Mouse (Mus musculus): ENCODE data around the gene Lexm. TPM values are rescaled to one million over a fixed set of nuclear protein-coding genes. Genes with fewer than 3 reads are reported as not detected.
A peak's percentile ranks its signal among the peaks of the same experiment; 100 is the strongest.

The Lexm gene
- polyA plus RNA-seq, 1 experiment from 2014 or later, result not detected

GRCm38 (mm10) chr4:106630333-106631220, 13.5 kb upstream of the Lexm start:
- H3K27ac ChIP-seq (ENCODE audit: low read length), result peak overlapping the region; percentile 62
- ATAC-seq (ENCODE audit: insufficient read depth, low FRiP score), result peak; percentile 34; the same call in 1 of the 2 replicates
- peaks cover 33% of the 10 kb centered on the region for H3K4me1 ChIP-seq (ENCODE audit: control insufficient read depth, insufficient read depth, low read length)
- H3K4me2 ChIP-seq (ENCODE audit: low read depth, low read length), result no peak overlapping the region
- H3K9ac ChIP-seq (ENCODE audit: low read length), result 0 out of 2 replicates have a peak overlapping the region, but pooled peaks have one; percentile 4
- H3K36me3 ChIP-seq (ENCODE audit: control insufficient read depth, insufficient read depth, low read length), result no peaks in the 10 kb centered on the region
- 24% methylated on average over 14 of the region's 14 CpGs for WGBS
- no peaks in the 10 kb centered on the region for H3K9me3 ChIP-seq (replicated peaks; ENCODE audit: control insufficient read depth, low read length)
- no peaks in the 10 kb centered on the region for H3K27me3 ChIP-seq (ENCODE audit: control insufficient read depth, insufficient read depth, low read length)
- H3K4me3 ChIP-seq (replicated peaks; ENCODE audit: low read length), result no peak overlapping the region

GRCm38 (mm10) chr4:106629374-106629773, 12.3 kb upstream of the Lexm start:
- Histone ChIP-seq H3K4me2 (ENCODE audit: low read depth, low read length) (peak overlapping the region; percentile 6; the same call in 1 of the 2 replicates), H3K4me1 (ENCODE audit: control insufficient read depth, insufficient read depth, low read length) (peaks cover 33% of the 10 kb centered on the region), H3K36me3 (ENCODE audit: control insufficient read depth, insufficient read depth, low read length) (no peaks in the 10 kb centered on the region), H3K4me3 (replicated peaks; ENCODE audit: low read length) (no peak overlapping the region), H3K9ac (ENCODE audit: low read length) (no peak overlapping the region), H3K9me3 (replicated peaks; ENCODE audit: control insufficient read depth, low read length) (no peaks in the 10 kb centered on the region), H3K27me3 (ENCODE audit: control insufficient read depth, insufficient read depth, low read length) (no peaks in the 10 kb centered on the region), H3K27ac (ENCODE audit: low read length) (peak overlapping the region; percentile 78)
- 53% methylated on average over 5 of the region's 5 CpGs for WGBS
- no peak for ATAC-seq (ENCODE audit: insufficient read depth, low FRiP score)

- H3K4me3 ChIP-seq (replicated peaks; ENCODE audit: low read length), result no peak overlapping the region
- no peaks in the 10 kb centered on the region for H3K27me3 ChIP-seq (ENCODE audit: control insufficient read depth, insufficient read depth, low read length)
- 28% methylated on average over 9 of the region's 9 CpGs for WGBS
- ATAC-seq (ENCODE audit: insufficient read depth, low FRiP score), result 0 out of 2 replicates have a peak, but pooled peaks have one; percentile 36
- H3K27ac ChIP-seq (ENCODE audit: low read length), result peak overlapping the region; percentile 78
- H3K4me2 ChIP-seq (ENCODE audit: low read depth, low read length), result peak overlapping the region; percentile 6; the same call in 1 of the 2 replicates
- H3K9ac ChIP-seq (ENCODE audit: low read length), result no peak overlapping the region
- no peaks in the 10 kb centered on the region for H3K36me3 ChIP-seq (ENCODE audit: control insufficient read depth, insufficient read depth, low read length)
- no peaks in the 10 kb centered on the region for H3K9me3 ChIP-seq (replicated peaks; ENCODE audit: control insufficient read depth, low read length)
- H3K4me1 ChIP-seq (ENCODE audit: control insufficient read depth, insufficient read depth, low read length), result peaks cover 33% of the 10 kb centered on the region
Measured at GRCm38 (mm10) chr4:106628650-106629360, 11.8 kb upstream of the Lexm start.

- H3K36me3 ChIP-seq (ENCODE audit: control insufficient read depth, insufficient read depth, low read length), result no peaks in the 10 kb centered on the region
- H3K4me2 ChIP-seq (ENCODE audit: low read depth, low read length), result no peak overlapping the region
- no peak overlapping the region for H3K9ac ChIP-seq (ENCODE audit: low read length)
- peaks cover 28% of the 10 kb centered on the region for H3K4me1 ChIP-seq (ENCODE audit: control insufficient read depth, insufficient read depth, low read length)
- WGBS, result 81% methylated on average over 5 of the region's 5 CpGs
- H3K27me3 ChIP-seq (ENCODE audit: control insufficient read depth, insufficient read depth, low read length), result peaks cover 9% of the 10 kb centered on the region; the same call in 1 of the 2 replicates
- H3K27ac ChIP-seq (ENCODE audit: low read length), result no peak overlapping the region
- no peak overlapping the region for H3K4me3 ChIP-seq (replicated peaks; ENCODE audit: low read length)
- H3K9me3 ChIP-seq (replicated peaks; ENCODE audit: control insufficient read depth, low read length), result no peaks in the 10 kb centered on the region
- no peak for ATAC-seq (ENCODE audit: insufficient read depth, low FRiP score)
Measured at GRCm38 (mm10) chr4:106627809-106628208, 10.8 kb upstream of the Lexm start.

GRCm38 (mm10) chr4:106624271-106624670, 7.2 kb upstream of the Lexm start:
- no peaks in the 10 kb centered on the region for H3K36me3 ChIP-seq (ENCODE audit: control insufficient read depth, insufficient read depth, low read length)
- no peak overlapping the region for H3K27ac ChIP-seq (ENCODE audit: low read length)
- H3K4me1 ChIP-seq (ENCODE audit: control insufficient read depth, insufficient read depth, low read length), result peaks cover 16% of the 10 kb centered on the region
- H3K27me3 ChIP-seq (ENCODE audit: control insufficient read depth, insufficient read depth, low read length), result peaks cover 18% of the 10 kb centered on the region; the same call in 1 of the 2 replicates
- no peaks in the 10 kb centered on the region for H3K9me3 ChIP-seq (replicated peaks; ENCODE audit: control insufficient read depth, low read length)
- no peak overlapping the region for H3K4me2 ChIP-seq (ENCODE audit: low read depth, low read length)
- no peak overlapping the region for H3K9ac ChIP-seq (ENCODE audit: low read length)
- H3K4me3 ChIP-seq (replicated peaks; ENCODE audit: low read length), result no peak overlapping the region
- WGBS, result 90% methylated on average over 10 of the region's 10 CpGs
- ATAC-seq (ENCODE audit: insufficient read depth, low FRiP score), result no peak

GRCm38 (mm10) chr4:106622712-106623111, 5.7 kb upstream of the Lexm start:
- peak overlapping the region; percentile 81 for H3K27ac ChIP-seq (ENCODE audit: low read length)
- no peaks in the 10 kb centered on the region for H3K9me3 ChIP-seq (replicated peaks; ENCODE audit: control insufficient read depth, low read length)
- 25% methylated on average over 28 of the region's 28 CpGs for WGBS
- H3K4me3 ChIP-seq (replicated peaks; ENCODE audit: low read length), result peak overlapping the region; percentile 47
- peak overlapping the region; percentile 57 for H3K4me2 ChIP-seq (ENCODE audit: low read depth, low read length)
- ATAC-seq (ENCODE audit: insufficient read depth, low FRiP score), result no peak
- no peaks in the 10 kb centered on the region for H3K36me3 ChIP-seq (ENCODE audit: control insufficient read depth, insufficient read depth, low read length)
- H3K4me1 ChIP-seq (ENCODE audit: control insufficient read depth, insufficient read depth, low read length), result peaks cover 4% of the 10 kb centered on the region; the same call in 1 of the 2 replicates
- H3K9ac ChIP-seq (ENCODE audit: low read length), result peak overlapping the region; percentile 60
- H3K27me3 ChIP-seq (ENCODE audit: control insufficient read depth, insufficient read depth, low read length), result peaks cover 18% of the 10 kb centered on the region; the same call in 1 of the 2 replicates

GRCm38 (mm10) chr4:106622030-106622493, 5.0 kb upstream of the Lexm start, which contains the start of gene Ttc22:
Gene Ttc22 (plus strand): TSS chr4:106622432.
- H3K36me3 ChIP-seq (ENCODE audit: control insufficient read depth, insufficient read depth, low read length), result no peaks in the 10 kb centered on the region

GRCm38 (mm10) chr4:106621428-106621827, 4.4 kb upstream of the Lexm start:
- Histone ChIP-seq H3K9ac (ENCODE audit: low read length) (peak overlapping the region; percentile 7; the same call in 1 of the 2 replicates), H3K9me3 (replicated peaks; ENCODE audit: control insufficient read depth, low read length) (no peaks in the 10 kb centered on the region), H3K36me3 (ENCODE audit: control insufficient read depth, insufficient read depth, low read length) (no peaks in the 10 kb centered on the region), H3K27ac (ENCODE audit: low read length) (peak overlapping the region; percentile 81), H3K4me1 (ENCODE audit: control insufficient read depth, insufficient read depth, low read length) (peaks cover 7% of the 10 kb centered on the region), H3K4me3 (replicated peaks; ENCODE audit: low read length) (no peak overlapping the region), H3K27me3 (ENCODE audit: control insufficient read depth, insufficient read depth, low read length) (peaks cover 18% of the 10 kb centered on the region; the same call in 1 of the 2 replicates), H3K4me2 (ENCODE audit: low read depth, low read length) (peak overlapping the region; percentile 57; the same call in 1 of the 2 replicates)
- WGBS, result 65% methylated on average over 3 of the region's 3 CpGs
- peak; percentile 56; the same call in 1 of the 2 replicates for ATAC-seq (ENCODE audit: insufficient read depth, low FRiP score)

More at GRCm38 (mm10) chr4:106622030-106622493, 5.0 kb upstream of the Lexm start, which contains the start of gene Ttc22:
- peak; percentile 84 for ATAC-seq (ENCODE audit: insufficient read depth, low FRiP score)
- peak within 1 kb of the TSS; percentile 60 for H3K9ac ChIP-seq (ENCODE audit: low read length)
- no peaks in the 10 kb centered on the region for H3K9me3 ChIP-seq (replicated peaks; ENCODE audit: control insufficient read depth, low read length)
- WGBS, result 18% methylated on average over 16 of the region's 16 CpGs
- peak within 1 kb of the TSS; percentile 57 for H3K4me2 ChIP-seq (ENCODE audit: low read depth, low read length)
- H3K4me3 ChIP-seq (replicated peaks; ENCODE audit: low read length), result peak within 1 kb of the TSS; percentile 47
- peaks cover 18% of the 10 kb centered on the region; the same call in 1 of the 2 replicates for H3K27me3 ChIP-seq (ENCODE audit: control insufficient read depth, insufficient read depth, low read length)
- H3K27ac ChIP-seq (ENCODE audit: low read length), result peak within 1 kb of the TSS; percentile 81
- peaks cover 4% of the 10 kb centered on the region for H3K4me1 ChIP-seq (ENCODE audit: control insufficient read depth, insufficient read depth, low read length)
